Mouse (Mus musculus) lung, embryonic 14.5 days (tissue): ENCODE data around the gene Cenpk. TPM values are rescaled to one million over a fixed set of nuclear protein-coding genes. Genes with fewer than 3 reads are reported as not detected.

Experiments used
- ATAC-seq: fragments of 200-750 bp; cut with Nextera tagmentation; 2 replicates; pipeline ENCODE4 v1.8.0; 2017; ENCODE audit warnings: mild to moderate bottlenecking, moderate TSS enrichment, moderate library complexity; ENCODE audit not compliant: insufficient read depth
- DNase-seq: peaks from one replicate; pipeline ENCODE4 v3.0.0-alpha.2; 2015
- H3K27ac ChIP-seq: fragments of 300-500 bp; sonication (generic); 2 replicates; pipeline ENCODE4 v1.5.1; 2014; ENCODE audit warnings: low read depth, mild to moderate bottlenecking, moderate library complexity
- H3K27me3 ChIP-seq: fragments of 300-500 bp; sonication (generic); 2 replicates; pipeline ENCODE4 v1.6.1; 2014; ENCODE audit warnings: low read length, control low read depth; ENCODE audit not compliant: insufficient read depth
- H3K36me3 ChIP-seq: fragments of 300-500 bp; sonication (generic); 2 replicates; pipeline ENCODE4 v1.6.1; 2014; ENCODE audit warnings: control low read depth; ENCODE audit not compliant: insufficient read depth
- H3K4me1 ChIP-seq: fragments of 300-500 bp; sonication (generic); 2 replicates; pipeline ENCODE4 v1.6.1; 2014; ENCODE audit warnings: antibody characterized with exemption, control low read depth; ENCODE audit not compliant: insufficient read depth
- H3K4me2 ChIP-seq: fragments of 300-500 bp; sonication (generic); 2 replicates; pipeline ENCODE4 v1.6.1; 2014; ENCODE audit warnings: mild to moderate bottlenecking
- H3K4me3 ChIP-seq: fragments of 300-500 bp; sonication (generic); 2 replicates; pipeline ENCODE4 v1.5.1; 2014; ENCODE audit warnings: low read depth, low read length
- H3K9ac ChIP-seq: fragments of 300-500 bp; sonication (generic); 2 replicates; pipeline ENCODE4 v1.6.1; 2014
- H3K9me3 ChIP-seq: fragments of 300-500 bp; sonication (generic); 2 replicates; pipeline ENCODE4 v1.6.1; 2016; ENCODE audit warnings: low read depth, low read length, control low read depth
- CTCF ChIP-seq: IDR thresholded peaks from 2 replicates; pipeline ENCODE4 v1.5.1; 2016; ENCODE audit warnings: antibody characterized with exemption, low read depth
- WGBS: fragments of 180-500 bp; shearing (Covaris S2); extraction: QIAGEN DNeasy Blood & Tissue Kit; methylation state at CpG from one replicate; pipeline ENCODE4 v1.1.7; 2014; 5-methylcytosine and 5-hydroxymethylcytosine counted together
- polyA plus RNA-seq: library from polyadenylated mRNA; unstranded; fragments of >200 nt; fragmentation: Nextera tagmentation; extraction: Ambion mirVana; gene quantifications from 2 replicates; pipeline ENCODE4 v1.2.1, GENCODE M21; 2014

Gene Cenpk
- polyA plus RNA-seq, 1 experiment from 2014 or later, result 89.4 TPM

DNA sequence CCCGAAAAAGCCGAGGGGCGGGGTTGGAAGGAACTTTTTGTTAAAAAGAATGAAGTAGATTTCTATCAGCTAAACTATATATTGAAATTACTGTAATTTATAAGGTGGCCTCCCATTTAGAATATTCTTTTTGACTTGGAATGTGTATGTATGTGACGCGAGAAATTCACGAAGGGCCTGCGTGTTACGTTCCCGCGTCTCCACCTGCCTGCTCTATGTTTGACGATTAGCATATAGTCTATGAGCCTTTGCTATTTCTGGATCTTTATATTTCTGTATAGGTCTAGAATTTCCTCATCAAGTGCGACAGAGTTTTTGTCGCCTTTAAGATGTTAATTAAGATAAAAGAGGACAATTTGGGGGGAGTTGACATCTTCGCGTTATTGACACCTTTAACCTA is 770 bp downstream of the Cenpk start:
- Histone ChIP-seq H3K4me2 (peak overlapping the region; percentile 81), H3K9ac (peak overlapping the region; percentile 91), H3K9me3 (no peaks in the 10 kb centered on the region), H3K27me3 (no peaks in the 10 kb centered on the region), H3K27ac (peak overlapping the region; percentile 78), H3K4me3 (peak overlapping the region; percentile 75), H3K36me3 (peaks cover 8% of the 10 kb centered on the region), H3K4me1 (no peaks in the 10 kb centered on the region; the same call in 1 of the 2 replicates)
- 5% methylated on average over 15 of the region's 15 CpGs for WGBS
- peak; percentile 50 for ATAC-seq
- DNase-seq, result peak; percentile 56
- TF ChIP-seq CTCF, result no peak

DNA sequence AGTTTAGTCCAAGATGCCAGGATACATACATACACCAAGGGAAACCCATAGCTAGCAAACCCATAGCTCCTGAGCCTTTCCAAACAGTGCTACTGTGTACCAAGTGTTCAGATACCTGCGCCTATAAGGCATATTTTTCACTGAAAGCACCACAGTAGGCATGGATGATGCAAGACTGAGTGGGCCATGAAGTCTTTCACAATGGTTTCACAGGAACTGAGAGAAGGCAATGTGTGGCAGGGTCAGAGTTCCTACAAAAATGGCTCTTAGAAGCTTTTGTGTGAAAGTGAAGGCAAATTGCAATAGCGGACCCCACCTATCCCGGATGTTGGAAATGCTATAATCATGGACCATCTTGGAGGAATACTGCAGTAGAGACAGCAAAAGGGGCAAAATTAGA is 30.6 kb downstream of the Cenpk start:
- no peaks in the 10 kb centered on the region for H3K4me1 ChIP-seq
- WGBS, result 87% methylated on average over 3 of the region's 3 CpGs
- H3K36me3 ChIP-seq, result no peaks in the 10 kb centered on the region
- no peak for TF ChIP-seq CTCF
- H3K27me3 ChIP-seq, result no peaks in the 10 kb centered on the region
- H3K4me3 ChIP-seq, result no peak overlapping the region
- no peak overlapping the region for H3K4me2 ChIP-seq
- H3K9ac ChIP-seq, result no peak overlapping the region
- DNase-seq, result no peak
- no peak for ATAC-seq
- no peak overlapping the region for H3K27ac ChIP-seq
- no peaks in the 10 kb centered on the region for H3K9me3 ChIP-seq

DNA sequence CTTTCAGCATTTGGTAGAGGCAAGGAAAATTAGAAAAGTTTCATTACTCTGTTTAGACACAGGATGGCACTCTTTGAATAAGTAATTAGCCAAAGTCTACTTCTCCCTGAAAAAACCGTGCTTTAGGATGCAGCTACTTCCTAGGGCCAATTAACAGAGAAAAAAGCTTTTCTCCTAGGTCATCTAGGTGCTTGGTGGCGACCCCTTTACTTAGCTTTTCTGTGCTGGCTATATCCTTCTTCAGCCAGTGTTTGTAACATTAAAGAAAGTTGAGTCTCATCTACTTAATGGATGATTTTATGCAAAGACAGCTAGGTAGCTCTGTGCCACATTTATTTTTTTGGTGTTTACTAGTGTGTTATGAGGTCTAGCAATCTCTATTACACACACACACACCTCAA is 56.6 kb downstream of the Cenpk start:
- ATAC-seq, result no peak
- no peak overlapping the region for H3K9ac ChIP-seq
- peak; percentile 61 for TF ChIP-seq CTCF
- H3K4me1 ChIP-seq, result no peaks in the 10 kb centered on the region
- no peaks in the 10 kb centered on the region for H3K36me3 ChIP-seq
- H3K9me3 ChIP-seq, result no peaks in the 10 kb centered on the region
- no peaks in the 10 kb centered on the region for H3K27me3 ChIP-seq
- no peak overlapping the region for H3K4me3 ChIP-seq
- H3K4me2 ChIP-seq, result peak overlapping the region; percentile 77
- DNase-seq, result peak; percentile 83
- WGBS, result 3% methylated on average over 2 of the region's 2 CpGs
- H3K27ac ChIP-seq, result 0 out of 2 replicates have a peak overlapping the region, but pooled peaks have one; percentile 9

- Histone ChIP-seq H3K4me1 (no peaks in the 10 kb centered on the region), H3K36me3 (no peaks in the 10 kb centered on the region), H3K9ac (peak overlapping the region; percentile 45), H3K27ac (peak overlapping the region; percentile 83), H3K27me3 (no peaks in the 10 kb centered on the region), H3K9me3 (no peaks in the 10 kb centered on the region), H3K4me3 (peak overlapping the region; percentile 44), H3K4me2 (peak overlapping the region; percentile 77)
- TF ChIP-seq CTCF, result no peak
- ATAC-seq (no peak), DNase-seq (peak; percentile 67)
- WGBS, result under 1% methylated on average over 10 of the region's 10 CpGs
Measured at GRCm38 (mm10) chr13:104285737-104286311, 57.4 kb downstream of the Cenpk start.

DNA sequence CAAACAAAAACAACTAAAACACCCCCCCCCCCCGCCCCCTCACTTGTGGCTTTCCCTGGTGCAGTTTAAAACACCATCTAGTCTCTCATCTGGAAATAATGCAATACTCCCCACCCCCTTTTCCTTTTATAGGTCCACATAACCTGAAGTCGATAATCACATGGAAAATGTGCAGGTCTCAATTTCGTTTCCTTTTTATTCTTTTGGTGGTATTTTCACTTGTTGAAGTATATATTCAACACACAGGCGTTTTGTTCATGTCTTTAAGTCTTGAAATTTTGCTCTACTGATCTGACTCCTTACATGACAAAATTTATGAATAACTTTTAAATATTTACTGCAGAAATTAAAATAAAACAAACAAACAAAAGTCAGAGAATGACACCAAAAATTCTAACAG is 57.9 kb downstream of the Cenpk start:
- Histone ChIP-seq H3K9me3 (no peaks in the 10 kb centered on the region), H3K4me1 (no peaks in the 10 kb centered on the region), H3K27ac (peak overlapping the region; percentile 83), H3K4me3 (peak overlapping the region; percentile 44), H3K36me3 (no peaks in the 10 kb centered on the region), H3K9ac (peak overlapping the region; percentile 45), H3K27me3 (no peaks in the 10 kb centered on the region), H3K4me2 (peak overlapping the region; percentile 77)
- ATAC-seq, result no peak
- no peak for TF ChIP-seq CTCF
- whole genome bisulfite sequencing, result 1% methylated on average over 4 of the region's 4 CpGs
- DNase-seq, result peak; percentile 43

- Histone ChIP-seq H3K9ac (peak overlapping the region; percentile 45), H3K4me3 (peak overlapping the region; percentile 44), H3K27me3 (no peaks in the 10 kb centered on the region), H3K9me3 (no peaks in the 10 kb centered on the region), H3K27ac (peak overlapping the region; percentile 83), H3K36me3 (no peaks in the 10 kb centered on the region), H3K4me1 (no peaks in the 10 kb centered on the region), H3K4me2 (peak overlapping the region; percentile 77)
- ATAC-seq (peak; percentile 94), DNase-seq (peak; percentile 99)
- no peak for TF ChIP-seq CTCF
- WGBS, result 0% methylated on average over 10 of the region's 10 CpGs
Measured at GRCm38 (mm10) chr13:104286897-104287309, 58.5 kb downstream of the Cenpk start.

DNA sequence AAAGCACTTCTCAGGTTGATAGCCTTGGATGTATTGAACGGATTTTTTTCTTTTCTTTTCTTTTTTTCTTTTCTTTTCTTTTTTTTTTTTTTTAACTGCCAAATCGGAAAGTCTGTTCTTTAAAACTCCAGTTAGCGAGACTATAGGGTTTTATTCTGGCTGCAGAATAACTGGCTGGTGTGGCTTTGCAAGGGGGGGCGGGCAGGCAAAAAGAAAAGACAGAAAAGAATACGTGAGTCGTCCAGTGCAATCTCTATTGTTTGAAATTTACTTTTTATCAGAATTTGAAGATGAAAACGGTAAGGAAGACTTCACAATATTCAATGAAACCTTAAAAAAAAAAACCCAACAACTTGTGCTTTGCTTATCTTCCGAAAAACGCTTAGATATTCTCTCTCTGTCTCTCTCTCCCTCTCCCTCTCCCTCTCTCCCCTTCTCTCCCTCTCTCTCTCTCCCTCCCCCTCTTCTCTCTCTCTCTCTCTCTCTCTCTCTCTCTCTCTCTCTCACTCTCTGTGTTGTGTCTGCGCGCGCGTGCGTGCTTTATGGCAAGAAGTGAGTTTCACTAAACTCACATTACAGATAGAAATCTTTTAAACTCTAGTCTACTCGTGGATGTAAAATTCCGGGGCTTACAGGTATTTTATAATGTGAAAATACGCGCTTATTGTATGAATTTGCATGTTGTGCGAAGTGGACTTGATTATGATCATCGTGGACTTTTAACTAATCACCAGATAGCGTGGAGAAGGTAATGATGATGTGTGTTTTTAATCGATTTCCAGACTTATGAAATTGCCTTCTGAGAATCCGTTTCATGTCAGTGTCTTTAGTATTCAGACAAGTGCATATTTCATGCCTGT is 59.2 kb downstream of the Cenpk start, which contains the start of gene Adamts6:
Adamts6 (plus strand) TSS at position 470 of the 860 bp plus-strand sequence.
- Histone ChIP-seq H3K4me3 (peak within 1 kb of the TSS; percentile 44), H3K4me2 (peak within 1 kb of the TSS; percentile 77), H3K9ac (peak within 1 kb of the TSS; percentile 56), H3K9me3 (no peaks in the 10 kb centered on the region), H3K4me1 (no peaks in the 10 kb centered on the region), H3K27ac (peak within 1 kb of the TSS; percentile 83), H3K27me3 (no peaks in the 10 kb centered on the region), H3K36me3 (no peaks in the 10 kb centered on the region)
- TF ChIP-seq CTCF, result no peak
- DNase-seq (peak; percentile 53), ATAC-seq (no peak)
- under 1% methylated on average over 23 of the region's 23 CpGs for WGBS
